Mouse (Mus musculus) kidney, adult 11 months (tissue): ENCODE results near the gene Galnt18.

Experiments
- DNase-seq: peaks from one replicate; pipeline ENCODE4 v3.0.0; 2022

Gene Galnt18

GRCm38 (mm10) chr7:111770585-111770984 is 9.2 kb downstream of the Galnt18 start:
- no peak for DNase-seq

- no peak for DNase-seq
Measured at GRCm38 (mm10) chr7:111766145-111766767, 13.5 kb downstream of the Galnt18 start.

- no peak for DNase-seq
Measured at GRCm38 (mm10) chr7:111762754-111763153, 17.0 kb downstream of the Galnt18 start.

- no peak for DNase-seq
Measured at GRCm38 (mm10) chr7:111748571-111749071, 31.2 kb downstream of the Galnt18 start.

GRCm38 (mm10) chr7:111744770-111745169 is 35.0 kb downstream of the Galnt18 start:
- no peak for DNase-seq

GRCm38 (mm10) chr7:111741595-111741994 is 38.2 kb downstream of the Galnt18 start:
- no peak for DNase-seq

- DNase-seq, result no peak
Measured at GRCm38 (mm10) chr7:111740091-111740490, 39.7 kb downstream of the Galnt18 start.

GRCm38 (mm10) chr7:111739371-111739765 is 40.4 kb downstream of the Galnt18 start:
- no peak for DNase-seq

- no peak for DNase-seq
Measured at GRCm38 (mm10) chr7:111738456-111739370, 41.1 kb downstream of the Galnt18 start.

GRCm38 (mm10) chr7:111737426-111737825 is 42.4 kb downstream of the Galnt18 start:
- no peak for DNase-seq

GRCm38 (mm10) chr7:111736365-111736764 is 43.4 kb downstream of the Galnt18 start:
- no peak for DNase-seq

GRCm38 (mm10) chr7:111730346-111731269 is 49.2 kb downstream of the Galnt18 start:
- peak; percentile 84 for DNase-seq

GRCm38 (mm10) chr7:111726928-111727327 is 52.8 kb downstream of the Galnt18 start:
- DNase-seq, result peak; percentile 42

- DNase-seq, result no peak
Measured at GRCm38 (mm10) chr7:111724730-111725129, 55.0 kb downstream of the Galnt18 start.

GRCm38 (mm10) chr7:111724004-111724403 is 55.8 kb downstream of the Galnt18 start:
- no peak for DNase-seq

- DNase-seq, result no peak
Measured at GRCm38 (mm10) chr7:111721308-111721698, 58.5 kb downstream of the Galnt18 start.

GRCm38 (mm10) chr7:111720511-111721307 is 59.1 kb downstream of the Galnt18 start:
- no peak for DNase-seq

- no peak for DNase-seq
Measured at GRCm38 (mm10) chr7:111718900-111719299, 60.9 kb downstream of the Galnt18 start.

GRCm38 (mm10) chr7:111714639-111715360 is 65.0 kb downstream of the Galnt18 start:
- DNase-seq, result no peak

- DNase-seq, result peak; percentile 49
Measured at GRCm38 (mm10) chr7:111713828-111714600, 65.8 kb downstream of the Galnt18 start.
